Mouse (Mus musculus) forebrain, embryonic 10.5 days (tissue): Measurements from ENCODE around the gene 9930104L06Rik. TPM values are rescaled to one million over a fixed set of nuclear protein-coding genes. Genes with fewer than 3 reads are reported as not detected.

Experiments used
- DNase-seq: peaks from one replicate; pipeline ENCODE4 v3.0.0-alpha.2; 2017; ENCODE audit warnings: low spot score; ENCODE audit errors: extremely low spot score
- H3K27ac ChIP-seq: fragments of 300-500 bp; sonication (generic); 2 replicates; pipeline ENCODE4 v1.5.1; 2016; ENCODE audit warnings: mild to moderate bottlenecking
- H3K27me3 ChIP-seq: fragments of 300-500 bp; sonication (generic); 2 replicates; pipeline ENCODE4 v1.6.1; 2016; ENCODE audit warnings: mild to moderate bottlenecking; ENCODE audit not compliant: poor library complexity, severe bottlenecking
- H3K36me3 ChIP-seq: fragments of 300-500 bp; sonication (generic); replicated peaks from 2 replicates; pipeline ENCODE4 v1.6.1; 2016; ENCODE audit warnings: mild to moderate bottlenecking, moderate library complexity
- H3K4me1 ChIP-seq: fragments of 300-500 bp; sonication (generic); 2 replicates; pipeline ENCODE4 v1.6.1; 2016
- H3K4me3 ChIP-seq: fragments of 300-500 bp; sonication (generic); 2 replicates; pipeline ENCODE4 v1.5.1; 2016; ENCODE audit warnings: mild to moderate bottlenecking, moderate library complexity
- H3K9me3 ChIP-seq: fragments of 300-500 bp; sonication (generic); 2 replicates; pipeline ENCODE4 v1.6.1; 2016; ENCODE audit warnings: mild to moderate bottlenecking, moderate library complexity
- WGBS: fragments of 180-500 bp; shearing (Covaris S2); methylation state at CpG from one replicate; pipeline ENCODE4 v1.1.7; 2016; 5-methylcytosine and 5-hydroxymethylcytosine counted together
- polyA plus RNA-seq: library from polyadenylated mRNA; unstranded; fragments of >200 nt; fragmentation: Nextera tagmentation; extraction: Ambion mirVana; gene quantifications from 2 replicates; pipeline ENCODE4 v1.2.1, GENCODE M21; 2016

9930104L06Rik gene
- polyA plus RNA-seq, 1 experiment from 2014 or later = 17.5 TPM

DNA sequence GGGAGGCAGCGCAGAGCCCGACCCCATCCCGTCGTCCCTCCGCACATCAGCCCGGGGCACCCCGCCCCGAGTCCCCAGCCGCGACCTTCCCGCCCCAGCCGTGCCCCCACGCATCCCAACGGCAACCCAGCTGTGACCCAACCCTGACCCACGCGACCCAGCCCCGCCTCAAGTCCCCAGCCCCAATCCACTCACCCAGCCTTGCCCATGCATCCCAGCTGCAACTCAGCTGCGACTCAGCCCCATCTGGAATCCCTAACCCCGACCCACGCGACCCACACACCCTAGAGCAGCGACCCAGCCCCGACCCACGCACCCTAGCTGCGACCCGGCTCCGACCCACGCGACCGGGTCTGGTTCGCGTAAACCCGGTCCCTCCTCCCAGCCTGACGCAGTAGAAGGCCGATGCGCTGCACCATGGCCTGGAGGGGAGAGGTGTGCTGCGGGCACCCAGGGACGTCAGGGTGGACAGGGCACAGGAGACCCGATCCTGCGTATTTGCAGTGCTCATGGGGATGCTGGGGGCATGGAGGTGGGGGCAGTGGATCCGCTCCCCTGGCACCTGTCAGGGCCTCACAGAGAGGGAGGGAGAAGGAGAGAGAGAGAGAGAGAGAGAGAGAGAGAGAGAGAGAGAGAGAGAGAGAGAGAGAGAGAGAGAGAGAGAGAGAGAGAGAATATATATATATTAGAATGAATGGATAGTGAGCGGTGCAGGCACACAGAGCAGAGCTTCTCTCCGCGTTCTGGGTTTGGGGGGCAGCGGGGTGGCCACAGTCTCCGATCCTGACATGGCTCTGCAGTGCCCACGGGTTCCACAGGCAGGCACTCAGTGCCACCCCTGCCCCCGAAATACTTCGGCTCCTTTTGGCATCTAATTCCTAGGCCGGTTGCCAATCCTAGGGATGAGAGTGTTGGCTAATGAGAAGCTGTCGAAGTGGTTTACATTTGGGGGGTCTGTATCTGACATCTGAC, 50.2 kb downstream of the 9930104L06Rik start:
- WGBS = 3% methylated on average over 51 of the region's 51 CpGs
- DNase-seq = no peak
- peaks cover 85% of the 10 kb centered on the region for H3K4me1 ChIP-seq

GRCm38 (mm10) chr4:124987711-124988097, 50.9 kb downstream of the 9930104L06Rik start:
- H3K27me3 ChIP-seq = peaks cover 93% of the 10 kb centered on the region
- H3K36me3 ChIP-seq = peaks cover 13% of the 10 kb centered on the region
- H3K27ac ChIP-seq = peak overlapping the region; percentile 88
- WGBS = 6% methylated on average over 10 of the region's 10 CpGs
- peak overlapping the region; percentile 64 for H3K4me3 ChIP-seq
- peaks cover 83% of the 10 kb centered on the region for H3K4me1 ChIP-seq
- H3K9me3 ChIP-seq = no peaks in the 10 kb centered on the region
- no peak for DNase-seq

More for the DNA sequence above, 50.2 kb downstream of the 9930104L06Rik start:
- H3K4me3 ChIP-seq = peak overlapping the region; percentile 64
- H3K36me3 ChIP-seq = peaks cover 12% of the 10 kb centered on the region
- peak overlapping the region; percentile 88 for H3K27ac ChIP-seq
- no peaks in the 10 kb centered on the region for H3K9me3 ChIP-seq
- peaks cover 99% of the 10 kb centered on the region for H3K27me3 ChIP-seq

- Histone ChIP-seq H3K4me1 (peaks cover 87% of the 10 kb centered on the region), H3K27me3 (peaks cover 86% of the 10 kb centered on the region), H3K4me3 (peak overlapping the region; percentile 64), H3K27ac (peak overlapping the region; percentile 88), H3K9me3 (no peaks in the 10 kb centered on the region), H3K36me3 (peaks cover 19% of the 10 kb centered on the region)
- WGBS = 19% methylated on average over 9 of the region's 9 CpGs
- no peak for DNase-seq
These were observed 51.5 kb downstream of the 9930104L06Rik start for GRCm38 (mm10) chr4:124988382-124988781.

GRCm38 (mm10) chr4:124989787-124990253, 53.0 kb downstream of the 9930104L06Rik start:
- H3K27ac ChIP-seq = peak overlapping the region; percentile 82
- H3K4me1 ChIP-seq = peaks cover 74% of the 10 kb centered on the region
- peaks cover 71% of the 10 kb centered on the region for H3K27me3 ChIP-seq
- peak; percentile 44 for DNase-seq
- H3K9me3 ChIP-seq = no peaks in the 10 kb centered on the region
- H3K4me3 ChIP-seq = peak overlapping the region; percentile 64
- peaks cover 31% of the 10 kb centered on the region for H3K36me3 ChIP-seq
- WGBS = 2% methylated on average over 20 of the region's 20 CpGs

DNA sequence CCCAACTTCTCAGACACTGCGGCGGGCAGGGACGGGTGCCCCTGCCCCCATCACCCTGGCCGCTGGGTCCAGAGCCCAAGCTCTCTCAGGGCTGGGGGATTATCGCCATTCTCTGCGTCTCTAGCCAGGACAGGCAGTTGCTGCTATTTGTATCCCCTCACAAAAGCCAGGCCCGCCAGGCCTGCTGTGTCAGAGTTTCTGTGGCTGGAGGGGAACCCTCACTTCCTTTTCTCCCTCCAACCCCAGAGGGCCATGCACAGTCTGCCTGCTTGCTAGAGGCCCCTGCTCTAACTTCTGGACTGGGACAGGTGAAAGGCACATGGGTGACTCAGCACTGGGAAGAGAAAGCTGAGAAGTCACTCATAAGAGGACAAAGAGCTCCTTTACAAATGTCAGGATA, 53.5 kb downstream of the 9930104L06Rik start:
- Histone ChIP-seq H3K27ac (peak overlapping the region; percentile 82), H3K4me3 (peak overlapping the region; percentile 64), H3K9me3 (no peaks in the 10 kb centered on the region), H3K27me3 (peaks cover 66% of the 10 kb centered on the region), H3K36me3 (peaks cover 36% of the 10 kb centered on the region), H3K4me1 (peaks cover 69% of the 10 kb centered on the region)
- WGBS = 2% methylated on average over 7 of the region's 7 CpGs
- peak; percentile 44 for DNase-seq

Other genes with a start within 250 kb of the 9930104L06Rik start
- gene Utp11, start 243.4 kb upstream of the 9930104L06Rik start, polyA plus RNA-seq = 63.0 and 65.9 TPM in 2 replicates
- gene Fhl3, start 236.3 kb upstream of the 9930104L06Rik start, polyA plus RNA-seq = 5.5 and 8.7 TPM in 2 replicates
- gene Sf3a3, start 222.3 kb upstream of the 9930104L06Rik start, polyA plus RNA-seq = 260 and 269 TPM in 2 replicates
- 28.8 and 29.4 TPM in 2 replicates for gene Inpp5b, start 195.2 kb upstream of the 9930104L06Rik start, polyA plus RNA-seq
- gene Mtf1, start 134.9 kb upstream of the 9930104L06Rik start, polyA plus RNA-seq = 20.4 and 22.3 TPM in 2 replicates
- gene Yrdc, start 86.4 kb upstream of the 9930104L06Rik start, polyA plus RNA-seq = 43.1 and 44.1 TPM in 2 replicates
- 39.3 and 42.9 TPM in 2 replicates for gene 1110065P20Rik, start 85.9 kb upstream of the 9930104L06Rik start, polyA plus RNA-seq
- 2.3 and 2.6 TPM in 2 replicates for gene Maneal, start 74.9 kb upstream of the 9930104L06Rik start, polyA plus RNA-seq
- 1.1 and 1.3 TPM in 2 replicates for gene Epha10, start 56.1 kb upstream of the 9930104L06Rik start, polyA plus RNA-seq
- gene Cdca8, start 2.3 kb downstream of the 9930104L06Rik start, polyA plus RNA-seq = 293 and 297 TPM in 2 replicates
- 40.0 and 46.8 TPM in 2 replicates for gene Rspo1, start 49.4 kb downstream of the 9930104L06Rik start, polyA plus RNA-seq
- gene Gnl2, start 79.5 kb downstream of the 9930104L06Rik start, polyA plus RNA-seq = 99.7 and 107 TPM in 2 replicates
- gene Dnali1, start 128.7 kb downstream of the 9930104L06Rik start, polyA plus RNA-seq = 0.28 and 0.30 TPM in 2 replicates
- gene Snip1, start 129.6 kb downstream of the 9930104L06Rik start, polyA plus RNA-seq = 28.5 and 30.8 TPM in 2 replicates
- 82.6 and 96.5 TPM in 2 replicates for gene Meaf6, start 148.1 kb downstream of the 9930104L06Rik start, polyA plus RNA-seq
- 0.17 and 0.26 TPM in 2 replicates for gene Zc3h12a, start 190.8 kb downstream of the 9930104L06Rik start, polyA plus RNA-seq